Mouse (Mus musculus) midbrain, embryonic 14.5 days (tissue): ENCODE results near the gene Lrrc18. TPM values are rescaled to one million over a fixed set of nuclear protein-coding genes. Genes with fewer than 3 reads are reported as not detected.
A peak's percentile ranks its signal among the peaks of the same experiment; 100 is the strongest.

Experiments used
- ATAC-seq: fragments of 200-750 bp; cut with Nextera tagmentation; 2 replicates; pipeline ENCODE4 v1.8.0; 2017; ENCODE audit warnings: moderate number of reproducible peaks, moderate library complexity; ENCODE audit not compliant: low FRiP score, low TSS enrichment
- DNase-seq: peaks from one replicate; pipeline ENCODE4 v3.0.0-alpha.2; 2015
- H3K27ac ChIP-seq: fragments of 300-500 bp; sonication (generic); replicated peaks from 2 replicates; pipeline ENCODE4 v1.5.1; 2014; ENCODE audit warnings: mild to moderate bottlenecking, low read depth, low read length, moderate library complexity
- H3K27me3 ChIP-seq: fragments of 300-500 bp; sonication (generic); 2 replicates; pipeline ENCODE4 v1.6.1; 2014; ENCODE audit warnings: low read length, control low read depth, mixed read lengths; ENCODE audit not compliant: control insufficient read depth, insufficient read depth
- H3K36me3 ChIP-seq: fragments of 300-500 bp; sonication (generic); 2 replicates; pipeline ENCODE4 v1.6.1; 2014; ENCODE audit warnings: low read length, control low read depth; ENCODE audit not compliant: control insufficient read depth, insufficient read depth
- H3K4me1 ChIP-seq: fragments of 300-500 bp; sonication (generic); 2 replicates; pipeline ENCODE4 v1.6.1; 2014; ENCODE audit warnings: mild to moderate bottlenecking, antibody characterized with exemption, low read length, control low read depth; ENCODE audit not compliant: control insufficient read depth, insufficient read depth
- H3K4me2 ChIP-seq: fragments of 300-500 bp; sonication (generic); 2 replicates; pipeline ENCODE4 v1.6.1; 2014; ENCODE audit warnings: mild to moderate bottlenecking, low read length, moderate library complexity
- H3K4me3 ChIP-seq: fragments of 300-500 bp; sonication (generic); replicated peaks from 2 replicates; pipeline ENCODE4 v1.5.1; 2014; ENCODE audit warnings: low read depth, low read length
- H3K9ac ChIP-seq: fragments of 300-500 bp; sonication (generic); replicated peaks from 2 replicates; pipeline ENCODE4 v1.6.1; 2014; ENCODE audit warnings: mild to moderate bottlenecking, low read length, moderate library complexity
- H3K9me3 ChIP-seq: fragments of 300-500 bp; sonication (generic); 2 replicates; pipeline ENCODE4 v1.6.1; 2016; ENCODE audit warnings: low read length, control low read depth, mixed read lengths; ENCODE audit not compliant: control insufficient read depth
- WGBS: fragments of 180-500 bp; shearing (Covaris S2); extraction: QIAGEN DNeasy Blood & Tissue Kit; methylation state at CpG from one replicate; pipeline ENCODE4 v1.1.7; 2014; 5-methylcytosine and 5-hydroxymethylcytosine counted together
- polyA plus RNA-seq: library from polyadenylated mRNA; unstranded; fragments of >200 nt; fragmentation: Nextera tagmentation; extraction: Ambion mirVana; gene quantifications from 2 replicates; pipeline ENCODE4 v1.2.1, GENCODE M21; 2014

Lrrc18 gene
- polyA plus RNA-seq, 1 experiment from 2014 or later: 0.45 TPM

- Histone ChIP-seq H3K27ac (no peak overlapping the region), H3K27me3 (no peaks in the 10 kb centered on the region), H3K4me1 (no peaks in the 10 kb centered on the region), H3K9ac (no peak overlapping the region), H3K9me3 (no peaks in the 10 kb centered on the region), H3K4me2 (no peak overlapping the region), H3K36me3 (no peaks in the 10 kb centered on the region), H3K4me3 (no peak overlapping the region)
- no peak for DNase-seq
- WGBS: 83% methylated on average over 5 of the region's 5 CpGs
- ATAC-seq: no peak
Measured at GRCm38 (mm10) chr14:33019606-33020005, 28.4 kb downstream of the Lrrc18 start.

GRCm38 (mm10) chr14:33030849-33031248 lies 39.7 kb downstream of the Lrrc18 start:
- H3K9ac ChIP-seq: no peak overlapping the region
- H3K27me3 ChIP-seq: no peaks in the 10 kb centered on the region
- no peak overlapping the region for H3K4me3 ChIP-seq
- H3K4me1 ChIP-seq: no peaks in the 10 kb centered on the region
- H3K27ac ChIP-seq: no peak overlapping the region
- no peaks in the 10 kb centered on the region for H3K36me3 ChIP-seq
- no peak overlapping the region for H3K4me2 ChIP-seq
- WGBS: 88% methylated on average over 3 of the region's 3 CpGs
- DNase-seq: no peak
- ATAC-seq: no peak
- H3K9me3 ChIP-seq: no peaks in the 10 kb centered on the region

GRCm38 (mm10) chr14:33033424-33033823 lies 42.2 kb downstream of the Lrrc18 start:
- Histone ChIP-seq H3K9me3 (no peaks in the 10 kb centered on the region), H3K27ac (no peak overlapping the region), H3K27me3 (no peaks in the 10 kb centered on the region), H3K4me3 (no peak overlapping the region), H3K36me3 (no peaks in the 10 kb centered on the region), H3K4me2 (no peak overlapping the region), H3K4me1 (no peaks in the 10 kb centered on the region), H3K9ac (no peak overlapping the region)
- DNase-seq: peak; percentile 75
- no peak for ATAC-seq
- 40% methylated on average over 6 of the region's 6 CpGs for WGBS

GRCm38 (mm10) chr14:33035386-33035785 lies 44.2 kb downstream of the Lrrc18 start:
- Histone ChIP-seq H3K27ac (no peak overlapping the region), H3K4me1 (no peaks in the 10 kb centered on the region), H3K9me3 (no peaks in the 10 kb centered on the region), H3K9ac (no peak overlapping the region), H3K27me3 (no peaks in the 10 kb centered on the region), H3K4me3 (no peak overlapping the region), H3K36me3 (no peaks in the 10 kb centered on the region), H3K4me2 (no peak overlapping the region)
- WGBS: 70% methylated on average over 5 of the region's 5 CpGs
- DNase-seq: peak; percentile 13
- no peak for ATAC-seq

GRCm38 (mm10) chr14:33036811-33037210 lies 45.6 kb downstream of the Lrrc18 start:
- Histone ChIP-seq H3K4me2 (no peak overlapping the region), H3K9ac (no peak overlapping the region), H3K36me3 (no peaks in the 10 kb centered on the region), H3K27ac (no peak overlapping the region), H3K9me3 (no peaks in the 10 kb centered on the region), H3K4me3 (no peak overlapping the region), H3K27me3 (no peaks in the 10 kb centered on the region), H3K4me1 (no peaks in the 10 kb centered on the region)
- WGBS: 39% methylated on average over 3 of the region's 3 CpGs
- DNase-seq: peak; percentile 30
- ATAC-seq: no peak

- Histone ChIP-seq H3K36me3 (no peaks in the 10 kb centered on the region), H3K9me3 (no peaks in the 10 kb centered on the region), H3K4me2 (no peak overlapping the region), H3K4me3 (no peak overlapping the region), H3K9ac (no peak overlapping the region), H3K27ac (no peak overlapping the region), H3K4me1 (no peaks in the 10 kb centered on the region), H3K27me3 (no peaks in the 10 kb centered on the region)
- DNase-seq (no peak), ATAC-seq (no peak)
- 89% methylated on average over 3 of the region's 3 CpGs for WGBS
Measured at GRCm38 (mm10) chr14:33045217-33045616, 54.0 kb downstream of the Lrrc18 start.

- whole genome bisulfite sequencing: 28% methylated on average over 8 of the region's 8 CpGs
- Histone ChIP-seq H3K9me3 (no peaks in the 10 kb centered on the region), H3K4me3 (no peak overlapping the region), H3K27ac (no peak overlapping the region), H3K36me3 (no peaks in the 10 kb centered on the region), H3K27me3 (no peaks in the 10 kb centered on the region), H3K4me1 (peaks cover 9% of the 10 kb centered on the region; the same call in 1 of the 2 replicates), H3K4me2 (no peak overlapping the region), H3K9ac (no peak overlapping the region)
- DNase-seq (peak; percentile 28), ATAC-seq (no peak)
Measured at GRCm38 (mm10) chr14:33053441-33053840, 62.3 kb downstream of the Lrrc18 start.

- no peak overlapping the region for H3K4me2 ChIP-seq
- H3K9ac ChIP-seq: no peak overlapping the region
Measured at GRCm38 (mm10) chr14:33058881-33059660, 67.9 kb downstream of the Lrrc18 start.

GRCm38 (mm10) chr14:33062996-33063395 lies 71.8 kb downstream of the Lrrc18 start:
- WGBS: 73% methylated on average over 5 of the region's 5 CpGs
- ATAC-seq (no peak), DNase-seq (peak; percentile 15)
- H3K4me1 ChIP-seq: no peaks in the 10 kb centered on the region
- no peak overlapping the region for H3K4me3 ChIP-seq
- H3K9ac ChIP-seq: no peak overlapping the region
- H3K27me3 ChIP-seq: no peaks in the 10 kb centered on the region
- no peaks in the 10 kb centered on the region for H3K36me3 ChIP-seq
- H3K9me3 ChIP-seq: no peaks in the 10 kb centered on the region
- H3K27ac ChIP-seq: no peak overlapping the region
- H3K4me2 ChIP-seq: no peak overlapping the region

More at GRCm38 (mm10) chr14:33058881-33059660, 67.9 kb downstream of the Lrrc18 start:
- no peak overlapping the region for H3K4me3 ChIP-seq
- 92% methylated on average over 7 of the region's 7 CpGs for WGBS
- H3K27ac ChIP-seq: no peak overlapping the region
- no peaks in the 10 kb centered on the region for H3K9me3 ChIP-seq
- no peaks in the 10 kb centered on the region for H3K36me3 ChIP-seq
- ATAC-seq: no peak
- DNase-seq: no peak
- H3K27me3 ChIP-seq: no peaks in the 10 kb centered on the region
- H3K4me1 ChIP-seq: peaks cover 4% of the 10 kb centered on the region; the same call in 1 of the 2 replicates
